Mouse (Mus musculus): Measurements from ENCODE around the gene Defb13.

DNA sequence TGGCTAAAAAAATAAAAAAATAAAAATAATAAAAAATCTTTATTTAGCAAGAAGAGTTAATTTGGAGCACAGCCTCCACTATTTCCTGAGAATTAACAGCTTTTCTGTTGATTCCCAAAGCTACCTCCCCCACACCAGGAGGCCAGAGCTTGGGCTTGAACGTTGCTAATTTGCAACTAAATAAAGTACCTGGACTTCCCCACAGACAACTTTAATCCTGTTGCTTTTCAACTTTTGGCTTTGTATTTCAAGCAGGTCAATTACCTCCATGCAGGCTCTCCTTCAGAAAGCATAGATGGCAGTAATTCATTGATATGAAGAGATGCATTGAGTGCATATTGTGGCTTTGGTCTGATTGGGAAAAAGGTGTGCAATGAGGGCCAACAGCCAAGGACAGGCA lies 34.6 kb upstream of the Defb13 start:
- no peak for TF ChIP-seq CTCF (IDR thresholded peaks at IDR 0.05; ENCODE audit: low read depth, low read length)
- no peak for TF ChIP-seq POLR2A (IDR thresholded peaks at IDR 0.05; ENCODE audit: insufficient read depth, low read length)

All from ES-Bruce4 (cell line).